Mouse (Mus musculus) ES-Bruce4 (cell line): ENCODE results near the gene Hip1r.

Experiments used
- CTCF ChIP-seq: IDR thresholded peaks from one replicate; pipeline ENCODE4 v1.8.1; 2011; ENCODE audit warnings: low read depth, low read length
- POLR2A ChIP-seq: IDR thresholded peaks from one replicate; pipeline ENCODE4 v1.8.1; 2011; ENCODE audit warnings: low read length; ENCODE audit not compliant: insufficient read depth

- TF ChIP-seq POLR2A (no peak), CTCF (no peak)
Observed at GRCm38 (mm10) chr5:123995388-123995787, 22.0 kb downstream of the Hip1r start.
